Mouse (Mus musculus) spleen, embryonic (tissue): ENCODE measurements at regions not wholly inside any gene's neighbourhood (a gene's known extent, or its start where the extent isn't known, plus 50 kb on each side); places are given as distances from the start of the nearest gene placed in this dataset.

Source experiments
- CTCF ChIA-PET: fragments of 350-600 bp; sonication (Branson Sonifier 250); formaldehyde crosslinking; loops from one replicate; lab custom pipeline; 2022; lab: Charles Lee

GRCm38 (mm10) chr9:61279044-61279543 is 93.1 kb upstream of the Tle3 start:
- CTCF ChIA-PET: no interaction called here

GRCm38 (mm10) chr9:61280856-61281582 is 91.1 kb upstream of the Tle3 start:
- CTCF ChIA-PET: interaction anchor here (0.6 kb wide), 1 partner anchor 101 kb away, joined by 3 read pairs; no protein-coding TSS in a partner anchor

- CTCF ChIA-PET: interaction anchor here (0.7 kb wide), 1 partner anchor 17 kb away, joined by 3 read pairs; no protein-coding TSS in a partner anchor
These were observed 88.9 kb upstream of the Tle3 start for GRCm38 (mm10) chr9:61283311-61283710.

- CTCF ChIA-PET: no interaction called here
These were observed 87.8 kb upstream of the Tle3 start for GRCm38 (mm10) chr9:61284201-61285021.

GRCm38 (mm10) chr9:61286561-61286960 is 85.6 kb upstream of the Tle3 start:
- CTCF ChIA-PET: no interaction called here

GRCm38 (mm10) chr9:61289117-61289516 is 83.0 kb upstream of the Tle3 start:
- CTCF ChIA-PET: no interaction called here

- CTCF ChIA-PET: no interaction called here
These were observed 82.5 kb upstream of the Tle3 start for GRCm38 (mm10) chr9:61289713-61290112.

- CTCF ChIA-PET: no interaction called here
These were observed 80.5 kb upstream of the Tle3 start for GRCm38 (mm10) chr9:61291646-61292045.

- CTCF ChIA-PET: no interaction called here
These were observed 79.7 kb upstream of the Tle3 start for GRCm38 (mm10) chr9:61292501-61292900.

GRCm38 (mm10) chr9:61293223-61293985 is 78.8 kb upstream of the Tle3 start:
- CTCF ChIA-PET: no interaction called here

- CTCF ChIA-PET: no interaction called here
These were observed 77.2 kb upstream of the Tle3 start for GRCm38 (mm10) chr9:61295001-61295400.

GRCm38 (mm10) chr9:61296311-61296947 is 75.7 kb upstream of the Tle3 start:
- CTCF ChIA-PET: no interaction called here

- CTCF ChIA-PET: no interaction called here
These were observed 74.8 kb upstream of the Tle3 start for GRCm38 (mm10) chr9:61297385-61297784.

- CTCF ChIA-PET: interaction anchor here (0.6 to 1.0 kb wide), 3 partner anchors 17 to 168 kb away, joined by 3 to 5 read pairs (median 3); no protein-coding TSS in a partner anchor
These were observed 72.1 kb upstream of the Tle3 start for GRCm38 (mm10) chr9:61299873-61300560.

GRCm38 (mm10) chr9:61301070-61301469 is 71.1 kb upstream of the Tle3 start:
- CTCF ChIA-PET: no interaction called here

- CTCF ChIA-PET: no interaction called here
These were observed 69.4 kb upstream of the Tle3 start for GRCm38 (mm10) chr9:61302724-61303123.

GRCm38 (mm10) chr9:61306306-61306705 is 65.9 kb upstream of the Tle3 start:
- CTCF ChIA-PET: no interaction called here

- CTCF ChIA-PET: interaction anchor here (0.6 kb wide), 1 partner anchor 638 kb away, joined by 3 read pairs; no protein-coding TSS in a partner anchor
These were observed 63.1 kb upstream of the Tle3 start for GRCm38 (mm10) chr9:61309096-61309495.

GRCm38 (mm10) chr9:61309768-61310493 is 62.2 kb upstream of the Tle3 start:
- CTCF ChIA-PET: interaction anchor here (0.6 kb wide), 1 partner anchor 637 kb away, joined by 3 read pairs; no protein-coding TSS in a partner anchor

- CTCF ChIA-PET: interaction anchor here (0.7 kb wide), 1 partner anchor 286 kb away, joined by 14 read pairs; no protein-coding TSS in a partner anchor
These were observed 61.6 kb upstream of the Tle3 start for GRCm38 (mm10) chr9:61310574-61310973.
